Mouse (Mus musculus) frontal cortex, postnatal 14 days (tissue): ENCODE results near the gene Sipa1l1.

Experiments used
- DNase-seq, 2 experiments: peaks; one replicate each; pipeline ENCODE4 v3.0.0; 2022; ENCODE audit warnings: low spot score in 2 of 2

The Sipa1l1 gene

DNA sequence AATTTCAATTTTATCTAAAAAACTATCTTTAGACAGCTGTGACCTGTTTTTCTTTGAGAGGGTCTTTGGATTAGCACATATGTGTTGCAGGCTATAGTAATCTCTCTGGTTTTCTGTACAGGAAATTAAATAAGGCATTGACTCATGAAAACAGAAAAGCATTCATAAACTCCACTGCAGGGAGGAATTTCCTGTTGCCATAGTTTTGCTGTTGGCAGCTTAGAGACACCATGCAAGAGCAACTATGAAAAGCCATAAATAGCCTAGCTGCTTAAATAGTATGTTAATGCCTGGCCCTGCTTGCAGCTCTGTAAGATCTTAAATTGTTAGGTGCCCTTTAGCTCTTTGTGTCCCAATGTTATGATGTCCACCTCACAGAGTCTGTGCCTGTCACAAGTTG is 204.9 kb downstream of the Sipa1l1 start:
- no peak for DNase-seq

DNA sequence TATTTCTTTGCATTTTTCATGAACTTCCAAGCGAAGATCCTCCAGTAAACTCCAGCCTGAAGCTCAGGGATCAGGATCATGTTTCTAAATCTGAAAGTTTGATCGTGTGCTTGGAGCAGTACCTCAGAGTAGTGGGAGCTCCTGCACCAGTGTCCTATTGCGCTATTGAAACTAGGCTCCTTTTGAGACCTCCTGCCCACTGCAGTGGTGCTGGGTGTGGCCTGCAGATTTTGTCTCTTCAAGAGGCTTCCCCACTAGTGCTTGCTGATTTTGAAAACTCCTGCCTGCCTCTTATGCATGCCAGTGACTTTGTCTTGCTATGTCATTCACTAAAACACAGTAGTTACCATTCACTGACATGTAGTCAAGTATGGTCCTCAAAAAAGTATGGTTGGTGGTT is 213.8 kb downstream of the Sipa1l1 start:
- no peak for DNase-seq

DNA sequence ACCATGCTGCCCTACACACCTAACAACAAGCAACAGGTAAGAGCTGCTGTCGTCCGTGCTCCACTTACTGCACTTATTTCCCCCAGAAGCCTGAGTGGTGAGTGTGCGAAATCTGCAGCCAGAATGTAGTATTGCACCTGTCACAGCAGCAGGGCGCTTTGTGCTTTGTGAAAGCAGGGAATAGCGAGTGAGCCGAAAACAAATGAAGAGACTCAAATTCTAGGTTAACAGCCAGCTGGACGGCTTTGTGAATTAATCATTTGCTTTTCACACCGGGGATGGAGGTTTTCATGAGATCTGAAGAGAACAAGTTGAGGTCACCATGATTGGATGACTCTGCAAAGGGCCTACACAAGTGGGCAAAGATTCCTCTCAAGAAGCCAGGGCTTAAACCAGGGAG is 215.6 kb downstream of the Sipa1l1 start:
- DNase-seq = no peak

- no peak for DNase-seq
Measured at GRCm38 (mm10) chr12:82387042-82387441, 217.9 kb downstream of the Sipa1l1 start.

DNA sequence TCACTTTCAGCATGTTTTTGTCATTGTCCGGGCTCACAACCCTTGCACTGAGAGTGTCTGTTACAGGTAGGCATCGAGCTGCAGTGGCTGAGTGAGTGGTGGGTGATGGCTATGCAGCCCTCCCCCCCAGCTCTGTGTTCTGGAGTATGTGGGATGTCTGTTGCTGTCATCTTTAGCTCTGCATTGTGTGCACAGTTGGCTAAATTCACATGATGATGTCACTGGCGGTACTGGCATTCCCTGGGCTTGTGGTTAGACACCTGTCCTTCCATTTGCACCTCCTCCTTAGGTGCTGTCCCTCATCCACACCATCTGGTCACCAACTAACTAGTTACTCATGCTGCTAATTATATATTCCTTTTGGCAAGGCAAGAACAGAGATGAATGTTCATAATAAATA is 218.5 kb downstream of the Sipa1l1 start:
- no peak for DNase-seq

DNA sequence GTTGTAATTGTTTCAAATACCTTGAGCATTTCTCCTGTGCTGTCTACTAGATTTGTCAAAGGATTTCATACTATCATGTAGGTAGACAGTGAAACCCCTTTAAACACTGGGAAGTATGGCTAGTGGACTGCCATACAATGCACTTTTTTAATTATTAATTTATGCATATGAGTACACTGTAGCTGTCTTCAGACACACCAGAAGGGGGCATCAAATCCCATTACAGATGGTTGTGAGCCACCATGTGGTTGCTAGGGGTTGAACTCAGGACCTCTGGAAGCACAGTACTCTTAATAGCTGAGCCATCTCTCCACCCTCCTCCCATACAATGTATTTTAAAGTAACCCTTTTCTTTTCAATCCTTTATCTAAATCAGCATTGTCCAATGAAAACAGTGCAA is 219.0 kb downstream of the Sipa1l1 start:
- no peak for DNase-seq

GRCm38 (mm10) chr12:82394118-82394861 is 225.2 kb downstream of the Sipa1l1 start:
- no peak for DNase-seq

DNA sequence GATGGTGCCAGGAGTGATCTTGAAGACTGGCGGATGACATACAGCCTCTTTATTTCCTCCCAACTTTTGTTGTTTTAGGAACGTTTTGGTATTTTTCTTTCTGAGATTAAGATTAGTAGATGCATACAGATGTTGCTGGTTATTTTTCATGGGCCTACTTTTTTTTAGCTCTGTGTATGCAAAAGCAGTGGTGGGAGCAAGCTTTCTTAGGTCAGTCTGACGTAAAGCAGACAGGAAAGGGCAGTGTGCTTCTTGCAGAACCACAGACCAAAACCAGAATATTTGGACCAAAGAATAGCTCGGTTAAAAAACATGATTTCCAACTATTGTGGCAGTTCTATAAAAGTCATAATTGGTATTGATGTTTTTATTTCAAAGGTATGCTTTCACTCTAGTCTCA is 226.1 kb downstream of the Sipa1l1 start:
- no peak for DNase-seq

- DNase-seq = no peak
Measured at GRCm38 (mm10) chr12:82397193-82397592, 228.1 kb downstream of the Sipa1l1 start.

- no peak for DNase-seq
Measured at GRCm38 (mm10) chr12:82397751-82398150, 228.6 kb downstream of the Sipa1l1 start.

DNA sequence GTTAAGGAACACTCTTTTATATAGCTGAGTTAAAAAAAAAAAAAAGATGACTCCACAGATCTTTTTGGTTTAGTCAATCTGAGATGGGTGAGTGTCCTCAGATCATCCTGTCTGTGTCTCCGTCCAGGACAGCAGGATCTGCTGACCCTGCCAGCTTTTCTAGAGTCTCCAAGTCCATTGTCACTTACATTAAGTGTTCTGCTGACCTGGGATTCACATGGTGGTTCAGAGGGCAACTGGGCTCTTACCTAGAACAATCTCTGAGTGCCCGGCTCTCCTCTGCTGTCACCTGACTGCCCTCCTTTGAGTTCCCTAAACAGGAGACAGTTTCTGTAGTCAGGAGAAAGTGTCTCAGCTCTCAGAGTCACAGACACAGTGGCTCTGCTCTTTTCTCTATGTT is 229.8 kb downstream of the Sipa1l1 start:
- no peak for DNase-seq

DNA sequence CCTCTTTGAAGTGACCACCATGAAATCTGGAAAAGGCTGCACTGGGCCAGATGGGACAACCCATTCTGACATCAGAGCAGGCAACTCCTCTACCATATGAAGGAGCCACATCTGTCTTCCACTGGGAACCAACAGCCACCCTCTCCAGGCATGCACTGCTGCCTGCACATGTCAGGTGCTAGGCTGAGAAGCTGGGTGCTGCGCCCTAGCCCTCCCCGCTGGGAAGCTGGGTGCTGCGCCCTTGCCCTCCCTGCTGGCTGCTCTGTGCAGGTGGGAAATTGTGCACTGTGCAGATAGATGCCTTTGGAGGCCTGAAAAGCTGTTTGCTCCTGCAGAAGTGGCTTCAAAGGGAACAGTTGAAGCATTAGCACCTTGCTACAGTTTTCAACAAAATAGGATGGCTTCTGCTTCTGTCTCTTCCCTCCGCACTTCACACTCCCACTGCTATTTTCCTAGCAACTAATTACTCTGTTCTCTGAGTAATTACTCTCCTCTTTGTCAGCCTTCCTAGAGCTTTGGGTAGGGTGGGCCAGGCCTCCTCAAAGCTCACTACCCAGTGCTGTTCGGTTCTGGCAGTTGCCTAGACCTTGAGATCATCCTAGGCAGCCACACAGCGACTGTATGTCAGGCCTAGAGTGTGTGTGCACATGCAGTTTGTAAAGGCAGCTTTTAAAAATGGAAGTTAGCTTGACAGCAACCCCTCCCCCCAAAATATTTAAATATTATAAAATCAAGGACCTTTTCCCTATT is 231.0 kb downstream of the Sipa1l1 start:
- no peak for DNase-seq

DNA sequence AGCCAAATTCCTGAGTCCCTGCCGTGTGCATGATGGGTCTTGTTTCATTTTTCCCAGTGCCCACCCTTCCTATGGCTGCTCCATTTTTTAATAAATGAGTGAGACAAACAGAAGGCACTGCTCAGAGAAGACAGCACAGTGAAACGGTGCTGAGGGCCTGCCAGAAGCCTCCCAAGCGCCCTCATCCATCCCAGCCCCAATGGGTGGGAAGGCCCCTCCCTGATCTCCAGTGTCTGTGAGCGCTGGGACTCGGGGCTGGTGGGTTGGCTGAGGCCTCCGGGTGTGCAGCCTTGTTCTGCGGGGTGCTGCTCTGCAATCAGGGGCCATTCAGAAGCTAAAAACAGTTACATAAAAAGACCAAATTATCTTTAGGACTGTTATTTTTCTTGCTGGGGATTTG is 231.7 kb downstream of the Sipa1l1 start:
- DNase-seq = no peak

DNA sequence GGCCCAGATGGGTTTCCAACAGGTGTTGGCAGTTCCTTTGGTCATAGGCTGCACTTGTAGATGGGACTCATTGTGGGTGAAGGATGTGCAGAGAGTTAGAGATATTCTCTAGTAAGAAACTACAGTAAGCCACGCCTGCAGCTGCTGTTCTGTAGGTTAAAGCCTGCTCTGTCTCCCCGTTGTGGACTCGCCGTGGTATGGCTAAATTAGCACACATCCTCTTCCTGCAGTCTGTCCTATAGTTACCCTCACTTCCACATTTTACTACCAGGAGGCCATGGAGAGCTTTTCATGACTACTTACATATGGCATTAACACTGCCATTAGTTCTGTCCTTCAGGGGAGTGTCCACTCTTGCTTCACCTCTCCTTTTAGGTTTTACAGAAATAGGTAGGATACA is 232.3 kb downstream of the Sipa1l1 start:
- no peak for DNase-seq

GRCm38 (mm10) chr12:82402635-82403034 is 233.5 kb downstream of the Sipa1l1 start:
- no peak for DNase-seq

- no peak for DNase-seq
Measured at GRCm38 (mm10) chr12:82407531-82408255, 238.6 kb downstream of the Sipa1l1 start.

DNA sequence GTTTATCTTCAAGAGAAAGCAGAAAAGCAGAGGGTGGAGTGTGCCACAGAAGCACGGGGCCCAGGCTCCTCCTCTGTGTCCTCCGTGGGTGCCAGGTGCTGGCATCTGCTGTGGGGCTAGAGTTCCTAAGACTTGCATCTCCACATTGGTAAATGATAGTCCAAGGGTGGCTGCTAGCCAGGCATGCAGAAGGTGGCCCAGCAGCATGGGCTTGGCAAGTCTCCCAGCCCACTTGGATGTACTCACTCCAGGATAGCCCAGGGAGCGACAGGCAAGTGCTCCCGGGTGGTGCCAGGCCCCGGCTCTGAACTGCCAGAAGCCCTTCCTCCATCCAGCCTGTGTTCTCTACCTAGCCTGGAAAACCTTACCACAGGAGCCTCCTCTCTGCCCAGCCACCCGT is 239.4 kb downstream of the Sipa1l1 start:
- no peak for DNase-seq

DNA sequence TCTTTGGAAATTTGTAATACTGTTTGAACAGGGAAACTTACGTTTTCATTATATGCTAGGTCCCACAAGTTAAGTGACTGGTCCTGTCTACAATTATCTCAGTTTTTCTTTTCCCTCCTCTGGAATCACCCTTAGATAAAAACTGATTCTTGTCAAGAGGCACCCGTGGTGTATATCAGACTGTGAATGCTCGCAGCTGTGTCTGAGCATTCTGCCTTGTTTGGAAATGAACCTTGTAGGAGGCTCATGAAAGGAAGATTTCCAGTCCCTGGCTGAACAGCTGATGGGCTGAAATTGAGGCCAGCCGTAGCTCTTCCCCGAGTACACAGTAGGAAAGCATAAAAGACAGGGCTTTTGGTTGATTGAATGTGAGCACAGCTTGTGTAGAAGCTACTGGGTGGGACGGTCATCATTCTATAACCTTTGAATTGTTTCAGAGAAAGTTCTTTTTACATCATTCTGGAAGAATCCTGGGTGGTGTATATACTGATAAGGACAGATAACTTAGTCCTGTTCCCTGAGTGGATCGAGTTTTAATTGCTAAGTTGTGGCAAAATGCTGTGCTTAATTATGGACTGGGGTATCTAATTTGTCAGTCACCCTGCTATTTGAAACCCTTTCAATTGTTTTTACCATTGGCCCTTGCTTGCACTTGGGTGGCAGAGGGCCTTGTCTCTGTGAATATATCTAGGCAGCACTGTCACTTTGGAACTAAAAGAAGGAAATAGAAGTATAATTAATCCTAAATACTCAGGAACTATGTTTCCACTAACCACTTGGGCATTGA is 240.8 kb downstream of the Sipa1l1 start:
- DNase-seq = no peak

- DNase-seq = no peak
Measured at GRCm38 (mm10) chr12:82412291-82413032, 243.3 kb downstream of the Sipa1l1 start.

GRCm38 (mm10) chr12:82415690-82416364 is 246.7 kb downstream of the Sipa1l1 start:
- DNase-seq = no peak

DNA sequence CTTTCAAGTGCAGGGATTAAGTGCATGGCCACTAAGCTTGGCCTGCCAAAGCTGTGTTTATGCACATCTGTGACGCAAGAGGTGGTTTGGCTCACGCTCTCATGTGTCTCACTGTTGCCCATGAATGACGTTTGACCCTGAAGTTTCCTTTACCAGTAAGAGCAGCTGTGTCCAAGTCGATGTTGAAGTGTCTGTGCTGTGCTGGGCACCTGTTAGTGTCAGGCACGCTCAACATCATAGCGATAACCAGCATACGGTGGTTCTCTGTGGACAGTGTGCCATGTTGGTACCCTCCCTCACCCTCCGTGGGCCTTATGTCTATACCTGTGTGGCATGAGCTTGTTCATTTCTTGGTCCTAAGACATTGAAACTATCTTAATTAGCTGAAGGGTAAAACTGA is 249.9 kb downstream of the Sipa1l1 start:
- no peak for DNase-seq
